Mouse (Mus musculus): ENCODE data around the gene Xxylt1. TPM values are rescaled to one million over a fixed set of nuclear protein-coding genes. Genes with fewer than 3 reads are reported as not detected.

Xxylt1 gene
- polyA plus RNA-seq, 1 experiment from 2014 or later, result 11.3 TPM

- WGBS, result 59% methylated on average over 1 of the region's 1 CpGs
Observed at GRCm38 (mm10) chr16:31037431-31037830, 43.8 kb downstream of the Xxylt1 start.

GRCm38 (mm10) chr16:31035651-31036245 is 45.5 kb downstream of the Xxylt1 start:
- H3K9ac ChIP-seq (ENCODE audit: low read depth, low read length), result no peak overlapping the region
- no peaks in the 10 kb centered on the region for H3K36me3 ChIP-seq (ENCODE audit: control insufficient read depth, insufficient read depth, low read length)
- no peak overlapping the region for H3K27ac ChIP-seq (ENCODE audit: low read depth, low read length)
- no peaks in the 10 kb centered on the region for H3K9me3 ChIP-seq (ENCODE audit: control insufficient read depth, low read length)
- H3K4me2 ChIP-seq (replicated peaks; ENCODE audit: low read depth, low read length), result no peak overlapping the region
- ATAC-seq (ENCODE audit: low FRiP score) (no peak), DNase-seq (ENCODE audit: low spot score) (no peak)
- WGBS, result 86% methylated on average over 8 of the region's 8 CpGs
- no peaks in the 10 kb centered on the region for H3K4me1 ChIP-seq (replicated peaks; ENCODE audit: control insufficient read depth, insufficient read depth, low read length)
- no peak overlapping the region for H3K4me3 ChIP-seq (ENCODE audit: low read depth, low read length)
- no peaks in the 10 kb centered on the region for H3K27me3 ChIP-seq (ENCODE audit: control insufficient read depth, insufficient read depth, low read length)

More at GRCm38 (mm10) chr16:31037431-31037830, 43.8 kb downstream of the Xxylt1 start:
- H3K27me3 ChIP-seq (ENCODE audit: control insufficient read depth, insufficient read depth, low read length), result no peaks in the 10 kb centered on the region
- H3K4me3 ChIP-seq (ENCODE audit: low read depth, low read length), result no peak overlapping the region
- H3K4me2 ChIP-seq (replicated peaks; ENCODE audit: low read depth, low read length), result no peak overlapping the region
- no peaks in the 10 kb centered on the region for H3K4me1 ChIP-seq (replicated peaks; ENCODE audit: control insufficient read depth, insufficient read depth, low read length)
- DNase-seq (ENCODE audit: low spot score) (no peak), ATAC-seq (ENCODE audit: low FRiP score) (no peak)
- H3K9me3 ChIP-seq (ENCODE audit: control insufficient read depth, low read length), result no peaks in the 10 kb centered on the region
- no peaks in the 10 kb centered on the region for H3K36me3 ChIP-seq (ENCODE audit: control insufficient read depth, insufficient read depth, low read length)
- H3K9ac ChIP-seq (ENCODE audit: low read depth, low read length), result no peak overlapping the region
- H3K27ac ChIP-seq (ENCODE audit: low read depth, low read length), result no peak overlapping the region

DNA sequence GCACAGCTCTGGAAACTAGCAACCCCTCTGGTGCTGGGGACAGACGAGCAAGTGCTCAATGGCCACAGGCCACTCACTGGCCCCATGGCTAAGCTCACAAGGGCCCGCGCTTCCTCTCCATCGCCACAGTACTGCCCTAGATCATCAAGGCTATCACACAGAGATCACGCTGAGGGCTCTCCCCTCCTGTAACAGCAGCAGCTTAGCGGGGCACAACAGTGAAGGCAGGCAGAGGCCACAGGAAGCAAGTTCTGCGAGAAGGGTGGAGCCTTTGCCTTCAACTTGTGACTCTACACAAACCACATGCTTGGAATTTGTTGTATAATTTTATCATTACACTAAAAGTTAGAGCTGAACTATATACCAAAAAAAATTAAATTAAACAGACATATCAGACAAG is 46.0 kb downstream of the Xxylt1 start:
- WGBS, result 65% methylated on average over 7 of the region's 7 CpGs
- DNase-seq (ENCODE audit: low spot score), result no peak
- H3K9me3 ChIP-seq (ENCODE audit: control insufficient read depth, low read length), result no peaks in the 10 kb centered on the region
- 0 out of 2 replicates have a peak overlapping the region, but pooled peaks have one; percentile 58 for H3K27ac ChIP-seq (ENCODE audit: low read depth, low read length)
- H3K4me3 ChIP-seq (ENCODE audit: low read depth, low read length), result no peak overlapping the region
- H3K4me2 ChIP-seq (replicated peaks; ENCODE audit: low read depth, low read length), result no peak overlapping the region
- no peaks in the 10 kb centered on the region for H3K36me3 ChIP-seq (ENCODE audit: control insufficient read depth, insufficient read depth, low read length)
- no peak overlapping the region for H3K9ac ChIP-seq (ENCODE audit: low read depth, low read length)
- 0 out of 2 replicates have a peak, but pooled peaks cover 1% of the 10 kb centered on the region for H3K4me1 ChIP-seq (replicated peaks; ENCODE audit: control insufficient read depth, insufficient read depth, low read length)
- ATAC-seq (ENCODE audit: low FRiP score), result no peak
- no peaks in the 10 kb centered on the region for H3K27me3 ChIP-seq (ENCODE audit: control insufficient read depth, insufficient read depth, low read length)

GRCm38 (mm10) chr16:31034051-31034450 is 47.2 kb downstream of the Xxylt1 start:
- Histone ChIP-seq H3K4me2 (replicated peaks; ENCODE audit: low read depth, low read length) (no peak overlapping the region), H3K27me3 (ENCODE audit: control insufficient read depth, insufficient read depth, low read length) (no peaks in the 10 kb centered on the region), H3K4me3 (ENCODE audit: low read depth, low read length) (no peak overlapping the region), H3K9me3 (ENCODE audit: control insufficient read depth, low read length) (no peaks in the 10 kb centered on the region), H3K36me3 (ENCODE audit: control insufficient read depth, insufficient read depth, low read length) (no peaks in the 10 kb centered on the region), H3K9ac (ENCODE audit: low read depth, low read length) (no peak overlapping the region), H3K27ac (ENCODE audit: low read depth, low read length) (peak overlapping the region; percentile 58), H3K4me1 (replicated peaks; ENCODE audit: control insufficient read depth, insufficient read depth, low read length) (peaks cover 2% of the 10 kb centered on the region; the same call in 1 of the 2 replicates)
- peak; percentile 36 for DNase-seq (ENCODE audit: low spot score)
- ATAC-seq (ENCODE audit: low FRiP score), result peak; percentile 72
- WGBS, result 31% methylated on average over 3 of the region's 3 CpGs

DNA sequence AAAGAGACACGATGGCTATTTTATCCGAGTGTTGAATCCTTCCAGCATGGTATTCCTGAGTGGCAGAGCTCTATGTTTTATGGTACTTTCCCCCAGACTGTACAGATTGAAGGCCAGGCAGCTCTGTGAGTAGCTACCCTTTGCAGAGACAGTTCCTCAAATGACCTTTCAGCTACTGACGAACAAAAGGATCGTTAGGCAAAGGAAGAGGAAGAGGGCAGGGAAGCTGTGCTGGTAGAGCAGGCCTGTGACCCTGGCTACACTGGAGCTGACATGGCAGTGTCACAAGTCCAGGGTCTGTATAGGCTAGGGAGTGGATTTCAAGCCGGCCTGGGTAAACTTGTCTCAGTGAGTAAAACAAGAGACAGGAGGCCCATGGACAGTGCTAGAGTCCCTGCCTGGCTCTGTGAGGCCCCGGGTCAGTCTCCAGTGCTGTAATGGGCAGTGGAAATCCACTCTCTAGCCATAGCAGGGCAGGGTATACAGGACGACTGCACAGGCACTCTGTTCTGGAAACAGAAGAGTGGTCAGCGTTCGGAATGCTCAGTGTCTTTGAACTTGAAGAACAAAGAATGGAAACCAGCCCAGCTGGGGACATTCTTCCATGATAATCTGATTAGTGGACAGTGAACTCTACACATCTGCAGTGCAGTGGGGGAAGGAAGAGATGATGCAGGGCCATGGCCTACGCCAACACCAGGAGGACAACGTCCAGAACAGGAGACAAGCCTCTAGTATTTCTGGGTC is 51.3 kb downstream of the Xxylt1 start:
- Histone ChIP-seq H3K27me3 (ENCODE audit: control insufficient read depth, insufficient read depth, low read length) (no peaks in the 10 kb centered on the region), H3K4me3 (ENCODE audit: low read depth, low read length) (no peak overlapping the region), H3K36me3 (ENCODE audit: control insufficient read depth, insufficient read depth, low read length) (no peaks in the 10 kb centered on the region), H3K9me3 (ENCODE audit: control insufficient read depth, low read length) (no peaks in the 10 kb centered on the region), H3K9ac (ENCODE audit: low read depth, low read length) (no peak overlapping the region), H3K27ac (ENCODE audit: low read depth, low read length) (no peak overlapping the region), H3K4me2 (replicated peaks; ENCODE audit: low read depth, low read length) (no peak overlapping the region), H3K4me1 (replicated peaks; ENCODE audit: control insufficient read depth, insufficient read depth, low read length) (peaks cover 2% of the 10 kb centered on the region; the same call in 1 of the 2 replicates)
- no peak for ATAC-seq (ENCODE audit: low FRiP score)
- 72% methylated on average over 11 of the region's 11 CpGs for WGBS
- no peak for DNase-seq (ENCODE audit: low spot score)

DNA sequence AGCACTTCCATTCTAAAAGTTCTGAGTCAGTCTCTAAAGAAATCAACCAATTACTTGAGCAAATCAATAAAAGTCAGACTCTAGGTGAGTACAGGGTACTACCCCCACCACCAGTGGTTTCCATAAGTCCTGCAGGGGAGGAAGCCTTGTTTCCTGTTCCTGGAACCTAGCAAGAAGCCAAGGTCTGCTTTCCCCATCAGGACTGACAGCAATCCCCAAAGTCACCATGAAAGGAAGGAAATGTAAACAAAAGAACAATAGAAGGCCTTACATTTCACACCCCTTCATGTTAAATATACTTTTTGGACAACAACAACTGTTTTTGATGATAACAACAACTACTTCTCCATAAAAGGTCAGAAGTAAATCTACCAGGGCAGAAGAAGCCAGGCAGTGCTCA is 53.6 kb downstream of the Xxylt1 start:
- H3K36me3 ChIP-seq (ENCODE audit: control insufficient read depth, insufficient read depth, low read length), result no peaks in the 10 kb centered on the region
- ATAC-seq (ENCODE audit: low FRiP score) (no peak), DNase-seq (ENCODE audit: low spot score) (no peak)
- H3K27me3 ChIP-seq (ENCODE audit: control insufficient read depth, insufficient read depth, low read length), result no peaks in the 10 kb centered on the region
- no peak overlapping the region for H3K4me3 ChIP-seq (ENCODE audit: low read depth, low read length)
- H3K9ac ChIP-seq (ENCODE audit: low read depth, low read length), result no peak overlapping the region
- H3K9me3 ChIP-seq (ENCODE audit: control insufficient read depth, low read length), result no peaks in the 10 kb centered on the region
- no peak overlapping the region for H3K27ac ChIP-seq (ENCODE audit: low read depth, low read length)
- H3K4me1 ChIP-seq (replicated peaks; ENCODE audit: control insufficient read depth, insufficient read depth, low read length), result peaks cover 2% of the 10 kb centered on the region; the same call in 1 of the 2 replicates
- H3K4me2 ChIP-seq (replicated peaks; ENCODE audit: low read depth, low read length), result no peak overlapping the region

- H3K4me1 ChIP-seq (replicated peaks; ENCODE audit: control insufficient read depth, insufficient read depth, low read length), result peaks cover 2% of the 10 kb centered on the region; the same call in 1 of the 2 replicates
Observed at GRCm38 (mm10) chr16:31025516-31025915, 55.7 kb downstream of the Xxylt1 start.

DNA sequence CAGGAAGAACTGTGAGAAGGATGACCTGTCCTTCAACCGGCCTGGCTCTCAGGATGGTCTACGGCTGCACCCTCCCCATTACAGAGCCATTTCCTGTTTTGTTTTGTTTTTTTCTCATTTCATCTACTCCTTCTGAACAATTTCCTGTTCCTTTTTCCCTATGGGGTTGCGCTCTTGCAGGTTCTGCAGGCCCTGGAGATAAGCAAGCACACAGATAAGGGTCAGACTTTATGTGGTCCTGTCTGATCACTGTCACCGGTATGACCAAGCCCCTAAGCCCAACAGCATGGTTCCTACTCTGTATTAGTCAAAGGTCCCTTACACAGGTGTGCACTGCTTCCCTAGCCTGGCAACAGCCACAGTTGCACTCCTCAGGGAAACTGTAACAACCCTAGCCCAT is 56.2 kb downstream of the Xxylt1 start:
- Histone ChIP-seq H3K4me2 (replicated peaks; ENCODE audit: low read depth, low read length) (no peak overlapping the region), H3K9ac (ENCODE audit: low read depth, low read length) (no peak overlapping the region), H3K4me3 (ENCODE audit: low read depth, low read length) (no peak overlapping the region), H3K36me3 (ENCODE audit: control insufficient read depth, insufficient read depth, low read length) (no peaks in the 10 kb centered on the region), H3K27ac (ENCODE audit: low read depth, low read length) (no peak overlapping the region; the same call in 1 of the 2 replicates), H3K4me1 (replicated peaks; ENCODE audit: control insufficient read depth, insufficient read depth, low read length) (no peaks in the 10 kb centered on the region; the same call in 1 of the 2 replicates), H3K27me3 (ENCODE audit: control insufficient read depth, insufficient read depth, low read length) (no peaks in the 10 kb centered on the region), H3K9me3 (ENCODE audit: control insufficient read depth, low read length) (no peaks in the 10 kb centered on the region)
- no peak for ATAC-seq (ENCODE audit: low FRiP score)
- no peak for DNase-seq (ENCODE audit: low spot score)
- WGBS, result 84% methylated on average over 4 of the region's 4 CpGs

More at GRCm38 (mm10) chr16:31025516-31025915, 55.7 kb downstream of the Xxylt1 start:
- H3K36me3 ChIP-seq (ENCODE audit: control insufficient read depth, insufficient read depth, low read length), result no peaks in the 10 kb centered on the region
- no peak overlapping the region for H3K4me2 ChIP-seq (replicated peaks; ENCODE audit: low read depth, low read length)
- H3K27ac ChIP-seq (ENCODE audit: low read depth, low read length), result no peak overlapping the region; the same call in 1 of the 2 replicates
- H3K4me3 ChIP-seq (ENCODE audit: low read depth, low read length), result no peak overlapping the region
- DNase-seq (ENCODE audit: low spot score), result no peak
- no peak for ATAC-seq (ENCODE audit: low FRiP score)
- no peaks in the 10 kb centered on the region for H3K9me3 ChIP-seq (ENCODE audit: control insufficient read depth, low read length)
- WGBS, result 92% methylated on average over 7 of the region's 7 CpGs
- no peak overlapping the region for H3K9ac ChIP-seq (ENCODE audit: low read depth, low read length)
- no peaks in the 10 kb centered on the region for H3K27me3 ChIP-seq (ENCODE audit: control insufficient read depth, insufficient read depth, low read length)

DNA sequence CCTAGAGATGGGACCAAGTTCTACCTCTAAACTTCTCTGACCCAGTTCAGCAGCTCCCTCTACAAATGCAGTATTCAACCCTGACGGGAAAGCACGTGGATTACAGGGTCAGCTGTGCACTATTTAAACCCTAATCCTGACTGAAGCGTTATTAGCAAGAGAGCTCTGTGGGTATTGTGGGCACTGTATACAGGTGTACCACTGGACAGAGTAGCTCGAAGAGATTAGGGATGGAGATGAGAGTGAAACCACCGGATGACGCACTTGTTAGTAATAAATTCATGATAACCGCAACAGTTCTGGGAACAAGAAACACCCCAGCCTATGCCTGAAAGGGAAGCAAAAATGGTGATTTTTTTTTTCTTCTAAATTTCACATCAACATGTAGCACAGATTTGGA is 57.0 kb downstream of the Xxylt1 start:
- Histone ChIP-seq H3K27ac (ENCODE audit: low read depth, low read length) (no peak overlapping the region), H3K9ac (ENCODE audit: low read depth, low read length) (no peak overlapping the region), H3K9me3 (ENCODE audit: control insufficient read depth, low read length) (no peaks in the 10 kb centered on the region), H3K4me3 (ENCODE audit: low read depth, low read length) (no peak overlapping the region), H3K36me3 (ENCODE audit: control insufficient read depth, insufficient read depth, low read length) (no peaks in the 10 kb centered on the region), H3K27me3 (ENCODE audit: control insufficient read depth, insufficient read depth, low read length) (no peaks in the 10 kb centered on the region), H3K4me2 (replicated peaks; ENCODE audit: low read depth, low read length) (no peak overlapping the region), H3K4me1 (replicated peaks; ENCODE audit: control insufficient read depth, insufficient read depth, low read length) (no peaks in the 10 kb centered on the region; the same call in 1 of the 2 replicates)
- ATAC-seq (ENCODE audit: low FRiP score), result no peak
- 75% methylated on average over 7 of the region's 7 CpGs for WGBS
- no peak for DNase-seq (ENCODE audit: low spot score)
